In the genomic region with DNA sequence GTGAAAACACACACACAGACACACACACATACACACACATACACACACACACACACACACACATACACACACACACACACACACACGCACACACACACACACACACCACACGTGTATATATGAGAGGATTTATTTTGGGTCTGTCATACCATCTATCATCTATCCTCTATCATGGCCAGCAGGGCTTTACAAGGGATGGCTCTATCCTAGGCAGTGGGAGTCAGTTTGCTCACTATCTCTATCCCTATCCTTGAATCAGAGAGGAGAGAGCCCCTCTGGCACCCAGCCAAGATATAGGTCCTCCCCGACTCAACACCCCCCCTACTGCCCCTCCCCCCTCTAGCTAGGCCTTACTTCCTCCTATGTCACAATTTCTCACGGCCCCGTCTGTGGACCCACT, we compare ENCODE assay signal across 18 mouse cellular contexts.
"Had no signal": no experiment of that assay in that cellular context is flagged by ENCODE, and none has a peak within 500 bp of the region (broad histone marks: within the 10 kb centered on the region; RNA-seq: fewer than 3 reads in every experiment).

No protein-coding gene starts in this region.

- H3K27me3 ChIP-seq: intestine, embryonic 15.5 days; kidney, embryonic 15.5 days; limb, embryonic 13.5 days; liver, embryonic 12.5 days; liver, embryonic 15.5 days; neural tube, embryonic 13.5 days had no signal

- H3K4me3 ChIP-seq: intestine, embryonic 15.5 days; kidney, embryonic 15.5 days; layer of hippocampus, adult 2 months; limb, embryonic 10.5 days; limb, embryonic 13.5 days; liver, embryonic 12.5 days; liver, embryonic 15.5 days; neural tube, embryonic 13.5 days had no signal

- H3K27ac ChIP-seq: intestine, embryonic 15.5 days; kidney, embryonic 15.5 days; layer of hippocampus, adult 2 months; limb, embryonic 10.5 days; limb, embryonic 13.5 days; liver, embryonic 12.5 days; liver, embryonic 15.5 days; macrophage; neural tube, embryonic 13.5 days; stomach, postnatal 0 days had no signal

- H3K9me3 ChIP-seq: intestine, embryonic 15.5 days; kidney, embryonic 15.5 days; limb, embryonic 10.5 days; limb, embryonic 13.5 days; liver, embryonic 12.5 days; liver, embryonic 15.5 days; neural tube, embryonic 13.5 days had no signal

- ATAC-seq: intestine, embryonic 15.5 days; liver, embryonic 12.5 days had no signal

- H3K36me3 ChIP-seq: intestine, embryonic 15.5 days; kidney, embryonic 15.5 days; limb, embryonic 10.5 days; liver, embryonic 12.5 days; liver, embryonic 15.5 days had no signal

- H3K9ac ChIP-seq: intestine, embryonic 15.5 days; kidney, embryonic 15.5 days; limb, embryonic 13.5 days; liver, embryonic 12.5 days; liver, embryonic 15.5 days; neural tube, embryonic 13.5 days had no signal

- H3K4me1 ChIP-seq: intestine, embryonic 15.5 days; kidney, embryonic 15.5 days; limb, embryonic 10.5 days; liver, embryonic 12.5 days; liver, embryonic 15.5 days had no signal

- DNase-seq: kidney, adult 11 months; kidney, adult 8-10 months; layer of hippocampus, adult 9-11 months; liver; lung, adult 2 months; right cerebral cortex, postnatal 25 days; thymus, adult 2 months; thymus, postnatal 14 days had no signal

- H3K4me2 ChIP-seq: intestine, embryonic 15.5 days; kidney, embryonic 15.5 days; limb, embryonic 13.5 days; liver, embryonic 12.5 days; liver, embryonic 15.5 days; neural tube, embryonic 13.5 days had no signal
